Mouse (Mus musculus): ENCODE results near the gene Gm14851.
"Not testable (repeated sequence)": the region's sequence is repeated elsewhere in the genome, so short reads cannot be mapped to it uniquely, and the experiment has no call there.

- TF ChIP-seq EP300 (IDR thresholded peaks at IDR 0.05; ENCODE audit: insufficient read depth, low read depth, low read length); CTCF (IDR thresholded peaks at IDR 0.05); POLR2A (IDR thresholded peaks at IDR 0.05; ENCODE audit: insufficient read depth, low read depth, low read length): not testable (repeated sequence)
Observed at GRCm38 (mm10) chr8:21084142-21084541, 11.7 kb downstream of the Gm14851 start, which contains the start of gene Defa25.

All from heart, adult 2 months (tissue).